Mouse (Mus musculus): Measurements from ENCODE around the gene Dhrs9. TPM values are rescaled to one million over a fixed set of nuclear protein-coding genes. Genes with fewer than 3 reads are reported as not detected.

Gene Dhrs9
- polyA plus RNA-seq, 1 experiment from 2014 or later: 0.04 TPM

DNA sequence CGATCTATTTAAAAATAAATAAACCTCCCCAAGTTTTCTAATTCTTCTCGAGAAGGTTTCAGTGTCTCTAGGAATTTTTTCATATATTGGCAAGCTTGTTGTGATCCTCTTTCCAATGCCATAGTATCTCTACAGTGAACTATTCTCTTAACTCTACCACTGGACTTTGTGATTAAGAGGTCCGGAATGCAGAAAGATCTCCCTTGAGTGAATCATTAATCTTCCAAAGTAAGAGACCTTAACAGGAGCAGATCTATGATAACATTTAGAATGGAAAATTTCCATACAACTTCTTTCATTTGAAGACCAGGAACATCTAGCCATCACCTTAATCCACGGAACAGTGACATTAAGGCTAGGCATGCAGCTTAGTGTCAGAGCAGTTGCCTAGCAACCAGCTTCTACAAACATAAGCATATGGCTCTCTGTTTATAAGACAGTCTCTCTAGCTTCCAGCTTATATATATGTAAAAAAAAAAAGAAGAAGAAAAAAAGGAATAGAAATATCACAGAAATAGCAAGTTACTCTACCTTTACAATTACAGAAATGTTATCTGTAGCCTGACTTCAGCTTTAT is 65.7 kb downstream of the Dhrs9 start:
- Histone ChIP-seq H3K4me3 (ENCODE audit: low read length) (no peak overlapping the region), H3K9ac (ENCODE audit: low read length) (no peak overlapping the region), H3K27me3 (ENCODE audit: control insufficient read depth, insufficient read depth, low read depth, low read length) (no peaks in the 10 kb centered on the region), H3K9me3 (ENCODE audit: control insufficient read depth, low read length) (no peaks in the 10 kb centered on the region), H3K4me2 (ENCODE audit: low read depth, low read length) (no peak overlapping the region), H3K4me1 (replicated peaks; ENCODE audit: control insufficient read depth, insufficient read depth, low read length) (no peaks in the 10 kb centered on the region), H3K36me3 (ENCODE audit: control insufficient read depth, insufficient read depth, low read length) (no peaks in the 10 kb centered on the region), H3K27ac (ENCODE audit: low read length) (no peak overlapping the region)
- 48% methylated on average over 4 of the region's 4 CpGs for WGBS
- no peak for ATAC-seq (ENCODE audit: low read depth)

DNA sequence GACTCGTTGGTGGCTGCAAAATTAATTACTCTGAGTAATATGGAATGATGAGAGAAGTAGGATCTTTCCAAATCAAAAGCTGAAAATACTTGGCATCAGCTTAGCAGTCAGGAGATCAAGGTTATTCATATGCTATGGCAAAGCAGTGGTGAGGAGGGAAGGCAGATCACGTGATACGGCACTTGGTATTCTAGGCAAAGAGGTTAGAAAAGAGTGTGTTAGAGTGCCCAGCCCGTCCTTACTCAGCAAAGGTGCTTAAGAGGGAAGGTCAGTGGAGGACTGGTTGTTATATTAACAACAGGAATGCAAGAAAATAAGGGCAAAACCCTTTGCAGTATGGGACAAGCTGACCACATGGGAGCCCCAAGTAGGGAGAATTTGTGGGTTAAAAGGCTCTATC is 68.3 kb downstream of the Dhrs9 start:
- WGBS: 76% methylated on average over 4 of the region's 4 CpGs

DNA sequence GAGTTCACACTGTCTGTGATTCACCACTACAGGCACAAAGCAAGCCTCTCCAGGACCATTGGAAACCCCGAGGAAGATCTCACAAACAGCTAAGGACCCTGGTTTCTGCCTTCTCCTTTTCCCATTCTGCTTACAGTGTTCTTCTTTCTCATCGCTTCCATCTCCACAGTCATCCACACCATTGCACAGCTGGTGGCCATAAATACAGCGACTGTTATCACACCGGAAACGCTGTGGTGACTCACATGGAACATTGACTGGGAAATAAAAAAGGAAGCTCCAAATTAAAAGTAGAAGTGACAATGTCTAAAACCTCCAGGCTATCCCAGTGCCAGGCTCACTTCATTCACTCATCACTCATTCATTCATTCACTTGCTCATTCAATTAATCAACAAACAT is 70.9 kb downstream of the Dhrs9 start:
- Histone ChIP-seq H3K4me1 (replicated peaks; ENCODE audit: control insufficient read depth, insufficient read depth, low read length) (no peaks in the 10 kb centered on the region), H3K4me2 (ENCODE audit: low read depth, low read length) (no peak overlapping the region), H3K9ac (ENCODE audit: low read length) (no peak overlapping the region), H3K9me3 (ENCODE audit: control insufficient read depth, low read length) (no peaks in the 10 kb centered on the region), H3K4me3 (ENCODE audit: low read length) (no peak overlapping the region), H3K27me3 (ENCODE audit: control insufficient read depth, insufficient read depth, low read depth, low read length) (no peaks in the 10 kb centered on the region), H3K27ac (ENCODE audit: low read length) (no peak overlapping the region), H3K36me3 (ENCODE audit: control insufficient read depth, insufficient read depth, low read length) (no peaks in the 10 kb centered on the region)
- WGBS: 84% methylated on average over 5 of the region's 5 CpGs
- no peak for ATAC-seq (ENCODE audit: low read depth)

More for the DNA sequence above, 68.3 kb downstream of the Dhrs9 start:
- Histone ChIP-seq H3K9ac (ENCODE audit: low read length) (no peak overlapping the region), H3K9me3 (ENCODE audit: control insufficient read depth, low read length) (no peaks in the 10 kb centered on the region), H3K4me3 (ENCODE audit: low read length) (no peak overlapping the region), H3K27me3 (ENCODE audit: control insufficient read depth, insufficient read depth, low read depth, low read length) (no peaks in the 10 kb centered on the region), H3K27ac (ENCODE audit: low read length) (no peak overlapping the region), H3K4me2 (ENCODE audit: low read depth, low read length) (no peak overlapping the region), H3K36me3 (ENCODE audit: control insufficient read depth, insufficient read depth, low read length) (no peaks in the 10 kb centered on the region), H3K4me1 (replicated peaks; ENCODE audit: control insufficient read depth, insufficient read depth, low read length) (no peaks in the 10 kb centered on the region)
- ATAC-seq (ENCODE audit: low read depth): no peak

Other genes starting within 250 kb of the Dhrs9 start
- gene Nostrin, start 244.6 kb upstream of the Dhrs9 start, polyA plus RNA-seq (2015; fragmentation: Nextera tagmentation; extraction: Ambion mirVana): 19.3 and 19.5 TPM in 2 replicates
- gene Spc25, start 174.3 kb upstream of the Dhrs9 start, polyA plus RNA-seq (2015; fragmentation: Nextera tagmentation; extraction: Ambion mirVana): 178 and 186 TPM in 2 replicates
- gene G6pc2, start 169.4 kb upstream of the Dhrs9 start, polyA plus RNA-seq (2015; fragmentation: Nextera tagmentation; extraction: Ambion mirVana): not detected in 2 replicates
- 0.19 and 0.21 TPM in 2 replicates for gene Abcb11, start 37.8 kb upstream of the Dhrs9 start, polyA plus RNA-seq (2015; fragmentation: Nextera tagmentation; extraction: Ambion mirVana)
- gene Lrp2, start 205.6 kb downstream of the Dhrs9 start, polyA plus RNA-seq (2015; fragmentation: Nextera tagmentation; extraction: Ambion mirVana): 0.29 and 0.39 TPM in 2 replicates